Mouse (Mus musculus) lung, adult 2 months (tissue): ENCODE results near the gene Plcb2.

Experiments used
- CTCF ChIP-seq: fragments of 200-500 bp; IDR thresholded peaks from 2 replicates; pipeline ENCODE4 v1.5.1; 2011; ENCODE audit warnings: mild to moderate bottlenecking, low read length, control low read depth; ENCODE audit not compliant: insufficient read depth
- POLR2A ChIP-seq: fragments of 200-500 bp; IDR thresholded peaks from 2 replicates; pipeline ENCODE4 v1.6.1; 2011; ENCODE audit warnings: low read depth, mild to moderate bottlenecking, control low read depth, low read length, borderline replicate concordance; ENCODE audit errors: extremely low read depth

DNA sequence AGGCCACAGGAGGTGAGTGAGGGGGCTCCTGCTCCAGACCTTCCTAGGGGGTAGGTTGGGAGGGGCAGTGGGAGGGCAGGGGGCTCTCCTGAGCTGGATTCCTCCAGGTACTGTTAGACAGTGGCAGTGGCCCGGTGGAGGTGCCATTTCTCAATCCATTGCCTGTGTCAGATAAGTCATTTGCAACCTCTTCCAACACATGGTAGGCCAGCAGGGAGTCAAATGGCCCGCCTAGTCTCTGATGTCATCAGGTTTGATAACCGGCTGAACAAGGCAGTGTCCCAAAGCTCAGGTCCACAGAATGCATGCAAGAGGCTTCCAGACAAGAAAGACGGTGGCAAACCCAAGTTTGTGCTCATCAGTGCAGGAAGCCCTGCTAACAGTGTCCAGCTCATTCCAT, 50.4 kb downstream of the Plcb2 start:
- TF ChIP-seq POLR2A (no peak), CTCF (no peak)
